Mouse (Mus musculus) limb, embryonic 12.5 days (tissue): ENCODE measurements around the gene Tnks1bp1. TPM values are rescaled to one million over a fixed set of nuclear protein-coding genes. Genes with fewer than 3 reads are reported as not detected.

Experiments used
- ATAC-seq: fragments of 200-750 bp; cut with Nextera tagmentation; 2 replicates; pipeline ENCODE4 v1.8.0; 2017; ENCODE audit warnings: low read depth, moderate TSS enrichment; ENCODE audit not compliant: insufficient number of reproducible peaks, insufficient read depth, low FRiP score, low TSS enrichment
- H3K27ac ChIP-seq: fragments of 300-500 bp; sonication (generic); 2 replicates; pipeline ENCODE4 v1.5.1; 2016; ENCODE audit warnings: mild to moderate bottlenecking, moderate library complexity
- H3K27me3 ChIP-seq: fragments of 300-500 bp; sonication (generic); 2 replicates; pipeline ENCODE4 v1.6.1; 2016; ENCODE audit warnings: mild to moderate bottlenecking, moderate library complexity
- H3K36me3 ChIP-seq: fragments of 300-500 bp; sonication (generic); 2 replicates; pipeline ENCODE4 v1.6.1; 2016; ENCODE audit warnings: mild to moderate bottlenecking, moderate library complexity
- H3K4me1 ChIP-seq: fragments of 300-500 bp; sonication (generic); replicated peaks from 2 replicates; pipeline ENCODE4 v1.6.1; 2016
- H3K4me2 ChIP-seq: fragments of 300-500 bp; sonication (generic); 2 replicates; pipeline ENCODE4 v1.6.1; 2016; ENCODE audit warnings: mild to moderate bottlenecking, moderate library complexity
- H3K4me3 ChIP-seq: fragments of 300-500 bp; sonication (generic); replicated peaks from 2 replicates; pipeline ENCODE4 v1.5.1; 2016; ENCODE audit warnings: mild to moderate bottlenecking
- H3K9ac ChIP-seq: fragments of 300-500 bp; sonication (generic); replicated peaks from 2 replicates; pipeline ENCODE4 v1.6.1; 2016; ENCODE audit warnings: mild to moderate bottlenecking, moderate library complexity
- H3K9me3 ChIP-seq: fragments of 300-500 bp; sonication (generic); 2 replicates; pipeline ENCODE4 v1.6.1; 2016; ENCODE audit warnings: mild to moderate bottlenecking, moderate library complexity
- WGBS: fragments of 180-500 bp; shearing (Covaris S2); methylation state at CpG from one replicate; pipeline ENCODE4 v1.1.7; 2016; 5-methylcytosine and 5-hydroxymethylcytosine counted together
- polyA plus RNA-seq: library from polyadenylated mRNA; unstranded; fragments of >200 nt; fragmentation: Nextera tagmentation; extraction: Ambion mirVana; gene quantifications from 2 replicates; pipeline ENCODE4 v1.2.1, GENCODE M21; 2016

Tnks1bp1 gene
- polyA plus RNA-seq, 1 experiment from 2014 or later = 36.2 TPM

DNA sequence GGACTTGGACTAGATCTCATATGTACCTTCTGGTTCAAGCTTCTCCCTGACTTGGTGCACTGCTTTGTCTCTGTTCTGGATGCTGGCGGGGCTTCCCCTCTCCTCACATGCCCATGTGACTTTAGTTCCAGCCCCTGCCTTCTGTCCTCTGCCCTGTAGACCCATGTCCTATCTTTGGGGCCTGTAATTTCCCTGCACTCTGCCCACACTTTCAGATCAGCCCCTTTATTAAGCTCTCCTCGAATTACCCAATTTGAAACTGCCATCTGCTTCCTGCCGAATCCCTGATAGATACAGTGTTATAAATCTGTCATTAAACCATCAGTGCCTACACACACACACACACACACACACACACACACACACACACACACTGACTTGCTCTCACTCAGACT lies 33.2 kb upstream of the Tnks1bp1 start:
- Histone ChIP-seq H3K36me3 (no peaks in the 10 kb centered on the region), H3K9ac (no peak overlapping the region), H3K9me3 (no peaks in the 10 kb centered on the region), H3K27me3 (no peaks in the 10 kb centered on the region), H3K4me3 (no peak overlapping the region), H3K4me1 (peaks cover 12% of the 10 kb centered on the region), H3K27ac (no peak overlapping the region), H3K4me2 (no peak overlapping the region)
- no peak for ATAC-seq
- 27% methylated on average over 3 of the region's 3 CpGs for WGBS

DNA sequence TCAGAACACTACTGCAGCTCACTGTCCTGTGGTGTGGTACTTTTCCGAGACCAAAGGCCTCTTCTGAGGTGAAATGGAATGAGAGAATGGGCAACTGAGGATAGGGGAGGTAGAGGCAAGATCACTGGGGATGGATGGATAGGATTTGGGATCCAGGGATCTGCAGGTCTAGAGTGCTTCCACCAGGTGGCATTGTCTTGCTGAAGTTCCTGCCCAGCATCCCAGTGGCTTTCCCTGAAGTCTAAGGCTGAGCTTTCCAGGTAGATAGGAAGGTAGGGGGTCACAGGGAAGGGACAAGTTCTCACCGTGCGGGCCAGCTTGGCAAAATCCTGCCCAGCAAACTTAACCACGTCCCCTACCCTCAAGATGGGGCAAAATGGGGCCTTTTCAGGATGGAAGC lies 25.8 kb upstream of the Tnks1bp1 start:
- H3K36me3 ChIP-seq = no peaks in the 10 kb centered on the region
- no peaks in the 10 kb centered on the region for H3K27me3 ChIP-seq
- H3K4me3 ChIP-seq = no peak overlapping the region
- H3K4me2 ChIP-seq = no peak overlapping the region
- no peaks in the 10 kb centered on the region for H3K4me1 ChIP-seq
- H3K9ac ChIP-seq = no peak overlapping the region
- ATAC-seq = 0 out of 2 replicates have a peak, but pooled peaks have one; percentile 38
- H3K9me3 ChIP-seq = no peaks in the 10 kb centered on the region
- 23% methylated on average over 4 of the region's 4 CpGs for WGBS
- H3K27ac ChIP-seq = no peak overlapping the region

DNA sequence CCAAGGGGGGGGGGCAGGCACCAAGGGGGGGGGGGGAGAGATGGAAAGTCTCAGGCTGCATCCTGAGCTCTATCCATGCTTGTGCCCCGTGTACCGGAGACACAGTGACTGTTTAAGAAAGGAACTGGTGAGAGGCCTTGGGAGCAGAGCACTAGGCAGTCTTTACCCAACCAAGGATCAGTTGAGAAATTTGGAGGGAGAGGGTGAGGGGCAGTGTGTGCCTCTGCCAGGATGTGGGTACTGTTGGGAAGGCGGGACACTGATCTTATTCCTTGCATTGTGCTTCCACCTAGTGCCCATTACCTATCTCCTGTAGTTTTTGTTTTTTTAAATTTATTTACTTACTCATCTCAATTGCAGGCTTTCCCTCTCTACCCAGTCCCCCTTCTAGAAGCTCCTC lies 21.6 kb upstream of the Tnks1bp1 start:
- Histone ChIP-seq H3K4me3 (no peak overlapping the region), H3K9me3 (no peaks in the 10 kb centered on the region), H3K27ac (no peak overlapping the region), H3K4me2 (no peak overlapping the region), H3K9ac (no peak overlapping the region), H3K36me3 (no peaks in the 10 kb centered on the region), H3K27me3 (no peaks in the 10 kb centered on the region), H3K4me1 (no peaks in the 10 kb centered on the region)
- 81% methylated on average over 3 of the region's 3 CpGs for WGBS
- no peak for ATAC-seq

DNA sequence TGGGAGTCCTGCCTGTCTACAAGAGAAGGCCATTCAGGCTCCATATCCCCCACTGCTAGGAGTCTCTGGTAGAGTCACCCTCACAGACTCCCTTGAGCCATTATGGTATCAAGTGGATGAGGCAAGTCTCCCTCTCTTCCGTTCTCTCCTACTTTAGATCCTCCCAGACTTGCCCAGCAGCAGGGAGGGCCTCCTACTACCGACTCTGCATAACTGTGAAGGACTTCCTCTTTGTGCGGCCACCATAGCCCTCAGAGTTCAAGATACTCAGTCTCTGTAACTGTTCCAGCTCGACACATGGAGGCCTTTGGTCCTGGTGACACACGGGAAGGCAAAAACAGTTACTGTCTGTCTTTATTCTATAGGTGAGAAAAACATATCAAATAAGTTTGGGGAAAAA lies 20.5 kb upstream of the Tnks1bp1 start:
- no peak overlapping the region for H3K9ac ChIP-seq
- H3K9me3 ChIP-seq = no peaks in the 10 kb centered on the region
- no peaks in the 10 kb centered on the region for H3K4me1 ChIP-seq
- H3K27ac ChIP-seq = no peak overlapping the region
- no peak overlapping the region for H3K4me3 ChIP-seq
- ATAC-seq = no peak
- WGBS = 71% methylated on average over 5 of the region's 5 CpGs
- no peaks in the 10 kb centered on the region for H3K27me3 ChIP-seq
- H3K4me2 ChIP-seq = no peak overlapping the region
- no peaks in the 10 kb centered on the region for H3K36me3 ChIP-seq

DNA sequence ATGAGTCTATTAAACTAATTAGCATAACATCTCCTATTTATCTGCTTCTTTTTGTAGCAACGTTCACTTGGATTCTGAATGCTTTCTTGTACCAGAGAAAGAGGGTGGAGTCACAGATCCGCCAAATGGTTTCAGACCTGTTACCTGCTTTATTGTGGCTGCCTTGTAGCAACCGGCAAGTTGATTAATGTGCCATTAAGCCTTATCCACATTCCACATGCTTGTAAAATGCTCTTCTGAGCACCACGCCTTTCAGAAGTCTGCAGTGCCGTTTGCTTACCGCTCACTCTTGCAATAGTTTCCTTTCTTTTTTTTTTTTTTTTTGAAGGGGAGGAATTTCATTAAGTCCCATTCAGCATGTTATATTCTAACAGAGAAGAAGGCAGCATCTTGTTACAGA lies 17.9 kb upstream of the Tnks1bp1 start:
- Histone ChIP-seq H3K4me2 (no peak overlapping the region), H3K9me3 (no peaks in the 10 kb centered on the region), H3K4me1 (no peaks in the 10 kb centered on the region), H3K27ac (no peak overlapping the region), H3K4me3 (no peak overlapping the region), H3K9ac (no peak overlapping the region), H3K36me3 (no peaks in the 10 kb centered on the region), H3K27me3 (no peaks in the 10 kb centered on the region)
- WGBS = 26% methylated on average over 6 of the region's 6 CpGs
- no peak for ATAC-seq

DNA sequence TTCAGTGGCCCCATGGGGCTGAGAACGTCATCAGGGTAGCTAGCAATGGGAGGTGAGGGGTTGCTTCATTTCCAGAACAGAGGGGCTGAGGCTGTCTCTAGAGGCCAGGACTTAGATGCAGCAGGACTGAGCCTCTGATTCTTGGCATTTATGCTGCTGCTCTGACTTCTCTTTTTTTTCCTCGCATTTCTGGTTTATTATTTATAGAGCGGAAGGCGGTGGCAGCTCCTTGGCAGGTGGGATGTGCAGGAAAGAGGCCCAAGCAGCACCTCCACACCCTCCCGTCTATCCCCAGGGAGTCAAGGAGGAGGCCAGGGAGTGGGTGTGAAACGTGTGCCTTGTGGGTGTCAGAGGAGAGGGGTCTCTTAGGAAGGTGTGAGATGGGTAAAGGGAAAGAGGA lies 16.8 kb upstream of the Tnks1bp1 start:
- Histone ChIP-seq H3K27ac (no peak overlapping the region), H3K27me3 (no peaks in the 10 kb centered on the region), H3K9me3 (no peaks in the 10 kb centered on the region), H3K4me1 (peaks cover 1% of the 10 kb centered on the region; the same call in 1 of the 2 replicates), H3K9ac (0 out of 2 replicates have a peak overlapping the region, but pooled peaks have one; percentile 12), H3K4me3 (no peak overlapping the region), H3K4me2 (no peak overlapping the region), H3K36me3 (no peaks in the 10 kb centered on the region)
- ATAC-seq = no peak
- 67% methylated on average over 6 of the region's 6 CpGs for WGBS

DNA sequence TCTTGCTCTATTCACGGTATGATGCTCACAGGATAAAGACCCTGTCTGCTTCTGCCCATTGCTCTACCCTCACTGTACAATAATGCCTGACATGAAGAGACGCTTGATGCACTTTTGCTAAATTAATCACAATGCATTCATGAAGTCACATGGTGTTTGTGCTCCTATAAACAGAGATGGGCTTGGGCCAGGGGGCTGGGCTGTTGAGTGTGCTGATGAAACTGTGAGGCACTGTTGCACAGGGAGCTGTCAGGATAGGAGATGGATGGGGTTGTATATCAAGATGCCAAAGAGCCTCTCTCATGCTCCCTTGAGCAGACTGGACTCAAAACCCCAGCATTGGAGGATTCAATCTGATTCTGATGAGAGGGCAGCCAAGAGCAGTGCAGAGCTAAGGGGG lies 14.7 kb upstream of the Tnks1bp1 start:
- Histone ChIP-seq H3K27me3 (no peaks in the 10 kb centered on the region), H3K4me1 (peaks cover 10% of the 10 kb centered on the region), H3K36me3 (no peaks in the 10 kb centered on the region), H3K9ac (no peak overlapping the region), H3K27ac (no peak overlapping the region), H3K4me3 (no peak overlapping the region), H3K4me2 (no peak overlapping the region), H3K9me3 (no peaks in the 10 kb centered on the region)
- ATAC-seq = no peak
- WGBS = 74% methylated on average over 2 of the region's 2 CpGs

DNA sequence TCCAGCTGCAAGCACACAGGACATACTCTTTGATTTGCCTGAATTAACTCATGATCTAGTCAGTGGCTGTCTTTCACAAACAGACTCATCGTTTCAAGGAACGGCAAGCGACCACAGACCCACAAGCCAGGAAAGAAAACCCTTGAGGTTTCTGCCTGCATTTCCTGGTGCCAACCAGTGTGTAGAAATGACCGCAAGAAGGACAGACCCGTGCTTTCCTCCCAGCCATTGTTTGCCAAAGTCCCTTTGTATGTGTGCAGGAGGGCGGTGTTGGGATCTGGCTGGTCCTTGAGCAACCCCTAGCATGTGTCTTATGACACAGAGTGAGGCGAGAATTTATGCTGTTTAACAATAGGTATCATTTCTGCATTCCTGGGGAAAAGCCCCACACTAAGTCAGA lies 13.7 kb upstream of the Tnks1bp1 start:
- Histone ChIP-seq H3K27me3 (no peaks in the 10 kb centered on the region), H3K4me3 (no peak overlapping the region), H3K9ac (no peak overlapping the region), H3K4me1 (peaks cover 16% of the 10 kb centered on the region), H3K4me2 (no peak overlapping the region), H3K36me3 (peaks cover 6% of the 10 kb centered on the region), H3K9me3 (no peaks in the 10 kb centered on the region), H3K27ac (no peak overlapping the region)
- no peak for ATAC-seq
- WGBS = 92% methylated on average over 7 of the region's 7 CpGs

DNA sequence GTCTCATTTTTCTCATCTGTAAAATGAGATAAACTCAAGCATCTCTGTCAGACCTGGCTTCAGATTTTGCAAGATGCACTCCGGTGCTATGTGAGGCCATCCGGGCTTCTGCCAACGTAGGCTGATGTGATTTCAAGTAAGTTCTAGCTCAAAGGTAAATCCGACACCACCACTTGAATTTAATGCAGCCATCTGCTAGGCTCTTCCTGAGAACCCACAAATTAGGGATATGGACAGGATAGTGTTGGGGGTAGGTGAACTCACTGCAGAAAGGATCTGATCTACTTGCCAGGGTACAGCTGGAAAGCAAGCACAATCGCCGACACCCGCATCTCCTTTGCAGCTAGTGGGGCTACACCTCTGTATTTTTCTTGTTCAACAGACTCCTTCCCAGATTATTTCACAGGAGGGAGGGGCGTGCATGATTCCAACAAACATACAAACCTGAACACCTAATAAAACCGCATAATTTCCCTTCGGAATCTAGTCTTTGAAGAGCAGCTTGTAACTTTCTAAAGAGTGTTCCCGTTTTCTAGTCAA lies 11.2 kb upstream of the Tnks1bp1 start:
- no peaks in the 10 kb centered on the region for H3K9me3 ChIP-seq
- H3K27ac ChIP-seq = peak overlapping the region; percentile 92
- H3K4me2 ChIP-seq = peak overlapping the region; percentile 85
- peaks cover 16% of the 10 kb centered on the region for H3K4me1 ChIP-seq
- ATAC-seq = peak; percentile 23; the same call in 1 of the 2 replicates
- H3K9ac ChIP-seq = peak overlapping the region; percentile 89
- H3K36me3 ChIP-seq = peaks cover 30% of the 10 kb centered on the region
- WGBS = 9% methylated on average over 11 of the region's 11 CpGs
- peak overlapping the region; percentile 80 for H3K4me3 ChIP-seq
- H3K27me3 ChIP-seq = no peaks in the 10 kb centered on the region

DNA sequence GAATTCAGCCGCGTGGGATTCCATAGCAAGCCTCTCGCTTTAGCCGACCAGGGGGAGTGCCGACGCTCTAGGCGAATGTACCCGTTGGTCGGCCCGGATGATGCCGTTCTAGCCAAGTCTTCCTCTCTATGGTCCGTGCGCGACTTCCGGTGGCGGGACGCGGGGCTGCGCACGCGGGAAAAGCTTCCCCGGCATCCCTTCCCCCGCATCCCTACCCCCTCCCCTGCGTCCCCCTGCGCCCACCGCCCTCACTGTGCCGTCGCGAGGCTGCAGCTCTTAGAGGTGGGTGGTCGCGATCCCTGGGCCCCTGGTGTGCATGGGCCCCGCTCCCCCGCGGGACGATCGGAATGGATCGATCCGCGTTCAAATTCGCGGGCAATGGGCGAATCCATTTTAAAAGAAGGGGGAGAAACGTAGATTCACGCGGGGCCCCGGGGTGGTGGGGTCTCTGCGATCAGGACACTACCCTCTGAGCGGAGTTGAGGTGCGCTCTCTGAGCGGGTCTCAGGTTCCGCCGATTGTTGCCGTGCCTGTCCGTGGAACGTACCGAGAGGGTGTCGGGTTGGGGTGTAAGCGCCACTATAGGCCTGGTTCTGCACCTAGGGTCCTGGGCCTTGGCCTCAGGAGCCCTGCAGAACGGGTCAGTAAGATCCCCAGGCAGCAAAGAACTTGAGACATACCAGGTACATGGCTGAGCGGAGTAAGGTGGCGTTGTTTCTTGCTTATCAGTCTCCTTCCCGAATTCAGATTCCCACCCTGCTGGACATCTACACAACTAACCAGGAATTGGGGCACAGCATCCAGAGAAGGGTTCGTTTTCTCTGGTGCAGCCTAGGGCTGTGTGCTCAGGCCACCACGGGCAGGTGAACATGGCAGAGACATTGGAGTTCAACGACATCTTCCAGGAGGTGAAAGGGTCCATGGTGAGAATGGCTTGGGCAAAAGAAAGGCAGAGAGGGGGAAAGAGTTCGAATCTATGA lies 10.5 kb upstream of the Tnks1bp1 start, which contains the start of the genes Ssrp1 and P2rx3:
TSS of gene Ssrp1 (plus strand) at position 188 of the 980 bp plus-strand sequence.
TSS of gene P2rx3 (minus strand) at position 416 of the 980 bp plus-strand sequence.
- peaks cover 16% of the 10 kb centered on the region for H3K4me1 ChIP-seq
- peak within 1 kb of the TSS; percentile 92 for H3K27ac ChIP-seq
- 1% methylated on average over 66 of the region's 66 CpGs for WGBS
- H3K36me3 ChIP-seq = peaks cover 38% of the 10 kb centered on the region
- no peaks in the 10 kb centered on the region for H3K9me3 ChIP-seq
- no peaks in the 10 kb centered on the region for H3K27me3 ChIP-seq
- peak within 1 kb of the TSS; percentile 80 for H3K4me3 ChIP-seq
- peak within 1 kb of the TSS; percentile 85 for H3K4me2 ChIP-seq
- ATAC-seq = peak; percentile 94
- peak within 1 kb of the TSS; percentile 89 for H3K9ac ChIP-seq

DNA sequence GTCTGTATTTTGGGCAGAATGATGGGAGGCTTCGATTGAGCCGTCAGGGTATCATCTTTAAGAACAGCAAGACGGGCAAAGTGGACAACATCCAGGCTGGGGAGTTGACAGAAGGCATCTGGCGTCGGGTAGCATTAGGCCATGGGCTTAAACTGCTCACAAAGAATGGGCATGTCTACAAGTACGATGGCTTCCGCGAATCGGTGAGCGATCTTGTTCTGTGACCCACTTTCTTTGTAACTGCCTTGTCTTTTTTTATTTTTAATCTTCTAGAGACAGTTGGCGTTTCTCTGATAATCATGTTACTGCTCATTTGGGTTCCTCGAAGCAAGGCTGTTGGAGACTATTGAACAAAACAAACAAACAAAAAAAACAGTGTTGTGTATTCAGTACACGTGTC lies 9.5 kb upstream of the Tnks1bp1 start:
- Histone ChIP-seq H3K9me3 (no peaks in the 10 kb centered on the region), H3K27ac (no peak overlapping the region), H3K9ac (peak overlapping the region; percentile 89), H3K4me2 (peak overlapping the region; percentile 85), H3K4me1 (peaks cover 16% of the 10 kb centered on the region), H3K27me3 (no peaks in the 10 kb centered on the region), H3K4me3 (peak overlapping the region; percentile 80), H3K36me3 (peaks cover 48% of the 10 kb centered on the region)
- no peak for ATAC-seq
- 88% methylated on average over 13 of the region's 13 CpGs for whole genome bisulfite sequencing
